Mouse (Mus musculus) stomach, postnatal 0 days (tissue): ENCODE measurements at regions not wholly inside any gene's neighbourhood (a gene's known extent, or its start where the extent isn't known, plus 50 kb on each side); places are given as distances from the start of the nearest gene placed in this dataset.

ENCODE experiments used
- CTCF ChIP-seq: IDR thresholded peaks from 2 replicates; pipeline ENCODE4 v1.5.1; 2016; ENCODE audit warnings: antibody characterized with exemption, low read depth, mild to moderate bottlenecking, moderate library complexity
- EP300 ChIP-seq: optimal IDR thresholded peaks from 2 replicates; pipeline ENCODE3; 2016; ENCODE audit warnings: antibody characterized with exemption

DNA sequence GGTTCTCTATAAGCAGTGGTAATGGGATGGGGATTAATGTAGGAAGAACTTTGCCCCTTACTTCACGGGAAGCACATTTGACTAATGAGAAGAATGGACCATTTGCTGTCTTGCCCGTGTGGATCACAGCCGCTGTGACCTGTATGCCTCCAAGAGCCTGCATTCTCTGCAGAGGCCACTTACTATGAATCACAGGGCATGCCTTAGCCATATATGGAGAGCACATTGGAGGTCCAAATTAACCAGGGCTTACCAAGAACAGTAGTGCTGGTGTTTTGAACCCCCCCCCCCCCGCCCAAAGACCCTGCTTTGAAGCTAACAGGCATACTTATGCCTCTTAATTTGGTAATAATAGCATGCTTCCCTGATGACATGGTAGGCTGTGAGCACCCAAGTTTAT lies 236.8 kb upstream of the Nectin3 start:
- no peak for TF ChIP-seq CTCF
- TF ChIP-seq EP300: no peak
